Mouse (Mus musculus) CD4-positive naive resting alpha-beta T cell, adult 57 days (primary cell): ENCODE measurements around the gene Fbxo11. TPM values are rescaled to one million over a fixed set of nuclear protein-coding genes. Genes with fewer than 3 reads are reported as not detected.

ENCODE experiments used
- total RNA-seq: library from RNA; stranded (reverse); gene quantifications from one replicate; pipeline ENCODE4 v1.2.4, GENCODE M21; 2023

The Fbxo11 gene
- 83.8 TPM for total RNA-seq

DNA sequence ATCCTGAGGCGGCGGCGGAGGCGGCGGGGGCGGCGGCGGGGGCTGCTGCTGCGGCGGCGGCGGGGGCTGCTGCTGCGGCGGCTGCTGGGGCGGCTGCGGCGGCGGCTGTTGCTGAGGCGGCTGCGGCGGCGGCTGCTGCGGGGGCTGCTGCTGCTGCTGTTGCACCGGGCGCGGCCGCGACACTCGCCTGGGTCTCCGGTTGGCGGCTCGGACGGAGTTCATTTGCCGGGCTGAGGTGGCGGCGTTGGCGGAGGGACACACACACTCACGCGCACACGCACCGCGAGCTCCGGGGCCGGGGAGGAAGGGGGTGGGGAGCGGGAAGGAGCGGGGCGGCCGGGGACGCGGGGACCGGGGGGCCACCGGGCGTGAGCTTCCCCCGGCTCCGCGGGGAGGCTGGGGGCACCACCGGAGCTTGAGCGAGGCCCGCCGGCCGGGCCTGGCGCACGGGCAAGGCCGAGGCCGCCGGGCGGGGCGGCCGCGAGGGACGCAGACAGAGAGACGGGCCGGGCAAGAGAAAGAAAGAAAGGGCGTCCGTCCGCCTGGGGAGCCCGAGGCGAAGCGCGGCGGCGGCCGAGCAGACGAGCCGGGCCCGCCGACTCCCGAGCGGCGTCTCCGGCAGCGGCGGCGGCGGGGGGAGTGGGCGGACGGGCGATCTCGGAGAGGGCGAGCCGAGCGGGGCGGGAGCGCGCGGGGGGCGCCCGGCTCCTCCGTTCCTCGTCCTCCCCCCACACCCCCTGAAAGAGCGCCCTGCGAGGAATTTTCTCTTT, at the start of gene Fbxo11:
Gene Fbxo11 (minus strand): TSS at position 261 of the 770 bp plus-strand sequence.

DNA sequence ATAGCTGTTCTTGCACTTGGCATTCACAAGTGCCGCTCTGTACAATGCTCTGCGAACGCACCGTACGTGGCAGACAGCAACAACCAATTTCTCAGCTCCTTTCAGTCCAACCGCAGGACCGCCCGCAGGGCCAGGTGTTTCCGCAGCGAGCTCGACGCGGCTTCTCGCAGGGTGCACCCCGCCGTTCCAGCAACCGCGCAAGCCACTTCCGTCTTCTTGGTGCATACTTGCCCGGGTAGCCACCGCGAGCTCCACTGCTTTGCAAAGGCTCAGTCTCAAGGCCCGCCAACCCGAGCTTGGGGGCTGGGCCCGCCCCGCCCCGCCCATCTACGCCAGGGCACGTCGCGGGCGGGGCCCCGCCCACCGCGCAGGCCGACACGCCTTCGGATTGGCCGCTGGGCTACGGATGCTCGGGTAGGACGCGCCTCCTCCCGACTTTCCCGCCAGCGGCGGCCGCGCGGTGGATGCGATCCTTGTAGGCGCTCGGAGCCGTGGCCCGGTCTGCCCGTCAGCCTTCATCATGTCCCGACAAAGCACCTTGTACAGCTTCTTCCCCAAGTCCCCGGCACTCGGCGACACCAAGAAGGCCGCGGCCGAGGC, 90.4 kb downstream of the Fbxo11 start, which contains the start of gene Msh6:
Gene Msh6 (plus strand): TSS at position 434 of the 600 bp plus-strand sequence.

Other genes with a start within 250 kb of the Fbxo11 start
- gene Rpl36-ps4, start 144.3 kb downstream of the Fbxo11 start, total RNA-seq = not detected
- 23.4 TPM for gene Msh6, start 90.2 kb downstream of the Fbxo11 start, total RNA-seq